Mouse (Mus musculus) hindbrain, embryonic 14.5 days (tissue): ENCODE data around the gene Cpped1. TPM values are rescaled to one million over a fixed set of nuclear protein-coding genes. Genes with fewer than 3 reads are reported as not detected.

Experiments used
- ATAC-seq: fragments of 200-750 bp; cut with Nextera tagmentation; 2 replicates; pipeline ENCODE4 v1.8.0; 2017; ENCODE audit warnings: moderate number of reproducible peaks, mild to moderate bottlenecking, moderate TSS enrichment, moderate library complexity; ENCODE audit not compliant: low FRiP score
- DNase-seq: peaks from one replicate; pipeline ENCODE4 v3.0.0-alpha.2; 2015; ENCODE audit warnings: low spot score
- H3K27ac ChIP-seq: fragments of 300-500 bp; sonication (generic); 2 replicates; pipeline ENCODE4 v1.5.1; 2014; ENCODE audit warnings: mild to moderate bottlenecking, moderate library complexity
- H3K27me3 ChIP-seq: fragments of 300-500 bp; sonication (generic); 2 replicates; pipeline ENCODE4 v1.6.1; 2014; ENCODE audit warnings: mild to moderate bottlenecking, low read length, mixed read lengths; ENCODE audit not compliant: control insufficient read depth, insufficient read depth
- H3K36me3 ChIP-seq: fragments of 300-500 bp; sonication (generic); replicated peaks from 2 replicates; pipeline ENCODE4 v1.6.1; 2014; ENCODE audit not compliant: control insufficient read depth, insufficient read depth
- H3K4me1 ChIP-seq: fragments of 300-500 bp; sonication (generic); replicated peaks from 2 replicates; pipeline ENCODE4 v1.6.1; 2014; ENCODE audit warnings: antibody characterized with exemption, low read length, mixed read lengths; ENCODE audit not compliant: control insufficient read depth, insufficient read depth
- H3K4me2 ChIP-seq: fragments of 300-500 bp; sonication (generic); replicated peaks from 2 replicates; pipeline ENCODE4 v1.6.1; 2014; ENCODE audit warnings: mild to moderate bottlenecking, moderate library complexity
- H3K4me3 ChIP-seq: fragments of 300-500 bp; sonication (generic); replicated peaks from 2 replicates; pipeline ENCODE4 v1.5.1; 2014; ENCODE audit warnings: mild to moderate bottlenecking, low read length
- H3K9ac ChIP-seq: fragments of 300-500 bp; sonication (generic); 2 replicates; pipeline ENCODE4 v1.6.1; 2014
- H3K9me3 ChIP-seq: fragments of 300-500 bp; sonication (generic); 2 replicates; pipeline ENCODE4 v1.6.1; 2016; ENCODE audit warnings: low read length; ENCODE audit not compliant: control insufficient read depth
- WGBS: fragments of 180-500 bp; shearing (Covaris S2); extraction: QIAGEN DNeasy Blood & Tissue Kit; methylation state at CpG from one replicate; pipeline ENCODE4 v1.1.7; 2014; 5-methylcytosine and 5-hydroxymethylcytosine counted together
- polyA plus RNA-seq: library from polyadenylated mRNA; unstranded; fragments of >200 nt; fragmentation: Nextera tagmentation; extraction: Ambion mirVana; gene quantifications from 2 replicates; pipeline ENCODE4 v1.2.1, GENCODE M21; 2014

Cpped1 gene
- polyA plus RNA-seq, 1 experiment from 2014 or later: 17.3 TPM

GRCm38 (mm10) chr16:11868486-11868885 lies 40.8 kb downstream of the Cpped1 start:
- Histone ChIP-seq H3K27ac (no peak overlapping the region), H3K4me2 (no peak overlapping the region), H3K4me3 (no peak overlapping the region), H3K36me3 (no peaks in the 10 kb centered on the region), H3K9ac (no peak overlapping the region), H3K4me1 (no peaks in the 10 kb centered on the region), H3K9me3 (no peaks in the 10 kb centered on the region), H3K27me3 (no peaks in the 10 kb centered on the region)
- WGBS: 88% methylated on average over 3 of the region's 3 CpGs
- ATAC-seq (no peak), DNase-seq (no peak)

GRCm38 (mm10) chr16:11852716-11853605 lies 56.3 kb downstream of the Cpped1 start:
- 73% methylated on average over 8 of the region's 8 CpGs for WGBS
- Histone ChIP-seq H3K4me1 (peaks cover 5% of the 10 kb centered on the region; the same call in 1 of the 2 replicates), H3K4me2 (no peak overlapping the region), H3K4me3 (no peak overlapping the region), H3K27ac (peak overlapping the region; percentile 38), H3K9ac (no peak overlapping the region), H3K9me3 (no peaks in the 10 kb centered on the region), H3K27me3 (no peaks in the 10 kb centered on the region), H3K36me3 (no peaks in the 10 kb centered on the region)
- no peak for DNase-seq
- 0 out of 2 replicates have a peak, but pooled peaks have one; percentile 27 for ATAC-seq

- Histone ChIP-seq H3K9me3 (no peaks in the 10 kb centered on the region), H3K9ac (no peak overlapping the region), H3K4me3 (no peak overlapping the region), H3K36me3 (no peaks in the 10 kb centered on the region), H3K4me1 (peaks cover 2% of the 10 kb centered on the region; the same call in 1 of the 2 replicates), H3K27me3 (no peaks in the 10 kb centered on the region), H3K27ac (no peak overlapping the region), H3K4me2 (no peak overlapping the region)
- no peak for DNase-seq
- WGBS: 89% methylated on average over 5 of the region's 5 CpGs
- ATAC-seq: no peak
Measured at GRCm38 (mm10) chr16:11848990-11849658, 60.1 kb downstream of the Cpped1 start.

GRCm38 (mm10) chr16:11845309-11845708 lies 63.9 kb downstream of the Cpped1 start:
- ATAC-seq (no peak), DNase-seq (no peak)
- H3K4me3 ChIP-seq: no peak overlapping the region
- H3K4me2 ChIP-seq: no peak overlapping the region
- no peak overlapping the region for H3K9ac ChIP-seq
- H3K36me3 ChIP-seq: no peaks in the 10 kb centered on the region
- H3K27me3 ChIP-seq: no peaks in the 10 kb centered on the region
- peak overlapping the region; percentile 26; the same call in 1 of the 2 replicates for H3K27ac ChIP-seq
- no peaks in the 10 kb centered on the region for H3K4me1 ChIP-seq
- WGBS: 79% methylated on average over 5 of the region's 5 CpGs
- H3K9me3 ChIP-seq: no peaks in the 10 kb centered on the region

- Histone ChIP-seq H3K4me2 (no peak overlapping the region), H3K27ac (no peak overlapping the region), H3K4me3 (no peak overlapping the region), H3K9ac (no peak overlapping the region), H3K36me3 (no peaks in the 10 kb centered on the region), H3K9me3 (no peaks in the 10 kb centered on the region), H3K4me1 (no peaks in the 10 kb centered on the region), H3K27me3 (no peaks in the 10 kb centered on the region)
- ATAC-seq (no peak), DNase-seq (no peak)
- 98% methylated on average over 2 of the region's 2 CpGs for WGBS
Measured at GRCm38 (mm10) chr16:11843441-11843840, 65.8 kb downstream of the Cpped1 start.

GRCm38 (mm10) chr16:11833474-11833873 lies 75.8 kb downstream of the Cpped1 start:
- Histone ChIP-seq H3K4me1 (no peaks in the 10 kb centered on the region), H3K36me3 (no peaks in the 10 kb centered on the region), H3K9ac (no peak overlapping the region), H3K9me3 (no peaks in the 10 kb centered on the region), H3K4me3 (no peak overlapping the region), H3K27me3 (no peaks in the 10 kb centered on the region), H3K27ac (no peak overlapping the region), H3K4me2 (no peak overlapping the region)
- ATAC-seq: no peak
- DNase-seq: no peak
- WGBS: 91% methylated on average over 1 of the region's 1 CpGs

- peaks cover 13% of the 10 kb centered on the region for H3K4me1 ChIP-seq
- H3K27me3 ChIP-seq: no peaks in the 10 kb centered on the region
- no peak for ATAC-seq
- no peaks in the 10 kb centered on the region for H3K9me3 ChIP-seq
- no peak overlapping the region for H3K4me2 ChIP-seq
- H3K36me3 ChIP-seq: no peaks in the 10 kb centered on the region
- H3K4me3 ChIP-seq: no peak overlapping the region
- H3K27ac ChIP-seq: no peak overlapping the region
- 96% methylated on average over 1 of the region's 1 CpGs for WGBS
- DNase-seq: no peak
- no peak overlapping the region for H3K9ac ChIP-seq
Measured at GRCm38 (mm10) chr16:11828816-11829215, 80.4 kb downstream of the Cpped1 start.

GRCm38 (mm10) chr16:11824833-11825232 lies 84.4 kb downstream of the Cpped1 start:
- WGBS: 49% methylated on average over 7 of the region's 7 CpGs

GRCm38 (mm10) chr16:11824385-11824784 lies 84.9 kb downstream of the Cpped1 start:
- Histone ChIP-seq H3K4me2 (0 out of 2 replicates have a peak overlapping the region, but pooled peaks have one; percentile 13), H3K4me3 (no peak overlapping the region), H3K36me3 (no peaks in the 10 kb centered on the region), H3K27ac (peak overlapping the region; percentile 56), H3K9me3 (no peaks in the 10 kb centered on the region), H3K9ac (no peak overlapping the region), H3K27me3 (no peaks in the 10 kb centered on the region), H3K4me1 (peaks cover 13% of the 10 kb centered on the region)
- no peak for DNase-seq
- ATAC-seq: peak; percentile 11; the same call in 1 of the 2 replicates
- 71% methylated on average over 8 of the region's 8 CpGs for WGBS

More at GRCm38 (mm10) chr16:11824833-11825232, 84.4 kb downstream of the Cpped1 start:
- H3K9ac ChIP-seq: no peak overlapping the region
- no peaks in the 10 kb centered on the region for H3K27me3 ChIP-seq
- H3K36me3 ChIP-seq: no peaks in the 10 kb centered on the region
- peaks cover 13% of the 10 kb centered on the region for H3K4me1 ChIP-seq
- 0 out of 2 replicates have a peak overlapping the region, but pooled peaks have one; percentile 13 for H3K4me2 ChIP-seq
- DNase-seq: peak; percentile 40
- ATAC-seq: peak; percentile 51; the same call in 1 of the 2 replicates
- H3K9me3 ChIP-seq: no peaks in the 10 kb centered on the region
- H3K27ac ChIP-seq: peak overlapping the region; percentile 56
- no peak overlapping the region for H3K4me3 ChIP-seq
